8 mouse cellular contexts compared by ENCODE assay signal in the genomic region with DNA sequence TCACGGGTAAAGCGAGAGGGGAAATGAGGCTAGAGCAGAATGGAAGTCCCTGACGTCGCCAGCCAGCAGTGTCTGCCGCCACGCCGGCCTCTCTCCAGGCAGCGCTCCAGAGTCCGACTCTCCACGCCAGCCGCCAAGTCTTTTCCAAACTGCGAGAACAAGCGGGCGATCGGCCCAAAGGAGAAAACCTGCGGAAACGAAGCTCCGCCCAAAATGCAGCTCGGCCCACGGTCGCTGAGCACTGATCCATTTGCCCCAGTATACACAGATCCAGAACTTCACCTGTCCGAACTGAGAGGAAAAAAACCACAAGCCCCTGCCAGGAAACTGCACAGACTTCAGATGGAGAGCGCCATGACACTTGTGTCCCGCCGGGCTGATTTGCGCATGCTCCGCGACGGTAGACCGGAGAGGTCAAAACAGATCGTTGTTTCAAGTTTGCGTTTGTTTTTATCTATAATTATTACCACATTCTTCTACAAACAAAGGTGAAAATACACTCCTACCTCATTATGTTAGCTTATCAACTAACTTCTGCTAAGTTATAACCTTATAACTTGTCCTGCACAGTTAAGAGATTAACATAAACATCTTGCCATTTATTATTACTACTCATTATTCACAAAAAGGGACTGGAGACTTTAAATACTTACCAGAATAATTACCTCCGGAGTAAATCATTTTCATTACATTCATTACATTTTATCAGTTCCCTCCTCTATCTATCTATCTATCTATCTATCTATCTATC. TPM values are rescaled to one million over a fixed set of nuclear protein-coding genes. Genes with fewer than 3 reads are reported as not detected.
DNase-seq lines count a peak whose midpoint lies in the region; ATAC-seq and TF ChIP-seq lines count a peak whose summit lies in the region.

A gene (minus strand): TSS at position 394 of the 751 bp plus-strand sequence.

- peaks cover 0 to 15% of the 10 kb centered on the region in 2 experiments; a peak in 3 of 4 replicates for H3K36me3 ChIP-seq in MEL (ENCODE audit: control insufficient read depth in 1 of 2, insufficient read depth in 2 of 2, low read length in 2 of 2)
- H3K36me3 ChIP-seq in hindbrain, embryonic 10.5 days = peaks cover 17% of the 10 kb centered on the region
- H3K36me3 ChIP-seq in lung, postnatal 0 days (ENCODE audit: insufficient read depth, low read length) = no peaks in the 10 kb centered on the region

- ATAC-seq in lung, postnatal 0 days = peak; percentile 94

- H3K27me3 ChIP-seq in MEL (ENCODE audit: control insufficient read depth in 1 of 2, insufficient read depth in 2 of 2, low read length in 2 of 2) = no peaks in the 10 kb centered on the region
- H3K27me3 ChIP-seq in cerebellum, adult 2 months (ENCODE audit: control insufficient read depth, insufficient read depth, low read length) = no peaks in the 10 kb centered on the region
- no peaks in the 10 kb centered on the region for H3K27me3 ChIP-seq in hindbrain, embryonic 10.5 days (ENCODE audit: insufficient read depth, poor library complexity, severe bottlenecking)
- H3K27me3 ChIP-seq in lung, postnatal 0 days (replicated peaks; ENCODE audit: insufficient read depth, low read length) = no peaks in the 10 kb centered on the region

- no peak for TF ChIP-seq RAD21 in MEL (IDR thresholded peaks at IDR 0.05; ENCODE audit: low read depth, low read length)

- peaks cover 0 to 2% of the 10 kb centered on the region in 2 experiments; a peak in 2 of 4 replicates for H3K4me1 ChIP-seq in MEL (ENCODE audit: control insufficient read depth in 1 of 2, insufficient read depth in 2 of 2, low read length in 2 of 2)
- no peaks in the 10 kb centered on the region for H3K4me1 ChIP-seq in cerebellum, adult 2 months (ENCODE audit: control insufficient read depth, insufficient read depth, low read length)
- peaks cover 17% of the 10 kb centered on the region for H3K4me1 ChIP-seq in hindbrain, embryonic 10.5 days (replicated peaks)
- H3K4me1 ChIP-seq in lung, postnatal 0 days (ENCODE audit: insufficient read depth, low read depth, low read length) = no peaks in the 10 kb centered on the region

- DNase-seq in MEL (ENCODE audit: low read depth, low spot score) = peak; percentile 96
- peak; percentile 87 to 90 for DNase-seq in cerebellum, adult 2 months
- peak; percentile 85 for DNase-seq in forelimb bud, embryonic 11.5 days (ENCODE audit: low read depth, low spot score)
- peak; percentile 81 for DNase-seq in hindbrain, embryonic 10.5 days (ENCODE audit: low spot score)
- DNase-seq in layer of hippocampus, adult 9-11 months = peak; percentile 78
- DNase-seq in lung, postnatal 0 days (ENCODE audit: low spot score) = peak; percentile 91
- DNase-seq in ovary, postnatal 14 days (ENCODE audit: low spot score) = peak; percentile 70
- peak; percentile 82 for DNase-seq in thymus, postnatal 14 days

- H3K9ac ChIP-seq in MEL (ENCODE audit: control insufficient read depth, low read depth, low read length, poor library complexity, severe bottlenecking) = peak within 1 kb of the TSS; percentile 92
- H3K9ac ChIP-seq in lung, postnatal 0 days (replicated peaks; ENCODE audit: low read depth) = peak within 1 kb of the TSS; percentile 58

- WGBS in cerebellum, adult 2 months = under 1% methylated on average over 33 of the region's 33 CpGs
- WGBS in hindbrain, embryonic 10.5 days = under 1% methylated on average over 33 of the region's 33 CpGs
- WGBS in lung, postnatal 0 days = under 1% methylated on average over 33 of the region's 33 CpGs

- no peaks in the 10 kb centered on the region for H3K9me3 ChIP-seq in MEL (replicated peaks; ENCODE audit: insufficient read depth, low read length)
- H3K9me3 ChIP-seq in hindbrain, embryonic 10.5 days = no peaks in the 10 kb centered on the region
- no peaks in the 10 kb centered on the region for H3K9me3 ChIP-seq in lung, postnatal 0 days (ENCODE audit: low read length)

- no peak for TF ChIP-seq CTCF in MEL (IDR thresholded peaks at IDR 0.05 in 2 of 3, conservative IDR thresholded peaks at IDR 0.05 in 1 of 3; ENCODE audit: control insufficient read depth in 1 of 3, insufficient read depth in 1 of 3, low read depth in 2 of 3, low read length in 3 of 3, poor library complexity in 1 of 3, severe bottlenecking in 1 of 3)
- TF ChIP-seq CTCF in cerebellum, adult 2 months (IDR thresholded peaks at IDR 0.05; ENCODE audit: borderline replicate concordance, insufficient read depth, low read depth, low read length) = peak; percentile 31; the same call in 1 of the 2 replicates
- TF ChIP-seq CTCF in lung, postnatal 0 days (IDR thresholded peaks at IDR 0.05) = peak; percentile 25

- peak within 1 kb of the TSS; percentile 68 for H3K4me2 ChIP-seq in lung, postnatal 0 days (replicated peaks; ENCODE audit: low read depth, low read length)

- H3K27ac ChIP-seq in MEL (ENCODE audit: control insufficient read depth, low read depth, low read length) = peak within 1 kb of the TSS; percentile 90
- peak within 1 kb of the TSS; percentile 84; the same call in 1 of the 2 replicates for H3K27ac ChIP-seq in cerebellum, adult 2 months (ENCODE audit: insufficient read depth, low read length)
- H3K27ac ChIP-seq in hindbrain, embryonic 10.5 days = peak within 1 kb of the TSS; percentile 92
- H3K27ac ChIP-seq in lung, postnatal 0 days (ENCODE audit: low read length) = peak within 1 kb of the TSS; percentile 84

- peaks cover 23% of the 10 kb centered on the region for H3K79me2 ChIP-seq in MEL (ENCODE audit: control insufficient read depth, insufficient read depth, low read length, poor library complexity)

- peak in 1 of 2 experiments; percentile 20; a peak in 1 of 4 replicates for TF ChIP-seq EP300 in MEL (IDR thresholded peaks at IDR 0.05; ENCODE audit: low read depth in 1 of 2, low read length in 2 of 2)
- TF ChIP-seq EP300 in lung, postnatal 0 days (IDR thresholded peaks at IDR 0.05) = no peak

- TF ChIP-seq POLR2A in MEL (IDR thresholded peaks at IDR 0.05; ENCODE audit: control insufficient read depth in 1 of 2, insufficient read depth in 1 of 2, low read depth in 1 of 2, low read length in 2 of 2, poor library complexity in 1 of 2) = peak; percentile 59 to 91; a peak in 3 of 4 replicates
- TF ChIP-seq POLR2A in cerebellum, adult 2 months (IDR thresholded peaks at IDR 0.05; ENCODE audit: borderline replicate concordance, insufficient read depth, low read length) = peak; percentile 70; the same call in 1 of the 2 replicates

- peak within 1 kb of the TSS; percentile 85 to 96 for H3K4me3 ChIP-seq in MEL (ENCODE audit: control insufficient read depth in 1 of 2, insufficient read depth in 1 of 2, low read depth in 2 of 2, low read length in 2 of 2)
- peak within 1 kb of the TSS; percentile 99 for H3K4me3 ChIP-seq in cerebellum, adult 2 months (replicated peaks; ENCODE audit: insufficient read depth, low read depth, low read length)
- H3K4me3 ChIP-seq in hindbrain, embryonic 10.5 days = peak within 1 kb of the TSS; percentile 77
- H3K4me3 ChIP-seq in lung, postnatal 0 days (ENCODE audit: low read depth, low read length) = peak within 1 kb of the TSS; percentile 72

TF ChIP-seq in MEL, 35 proteins besides CTCF, POLR2A, EP300 and RAD21 (continues in another document):
- no peak for TF ChIP-seq CHD1 (IDR thresholded peaks at IDR 0.05; ENCODE audit: low read depth, low read length)
- TF ChIP-seq NELFE (IDR thresholded peaks at IDR 0.05; ENCODE audit: low read depth, low read length) = peak; percentile 88
- no peak for TF ChIP-seq SMC3 (IDR thresholded peaks at IDR 0.05; ENCODE audit: low read depth, low read length)
- no peak for TF ChIP-seq BHLHE40 (IDR thresholded peaks at IDR 0.05; ENCODE audit: borderline replicate concordance, low read depth, low read length)
- TF ChIP-seq MYC (IDR thresholded peaks at IDR 0.05; ENCODE audit: low read depth, low read length) = peak; percentile 94
- TF ChIP-seq GABPA (IDR thresholded peaks at IDR 0.05; ENCODE audit: low read depth, low read length) = no peak
- 0 out of 2 replicates have a peak, but pooled peaks have one; percentile 26 for TF ChIP-seq USF1 (IDR thresholded peaks at IDR 0.05; ENCODE audit: low read depth, low read length)
- TF ChIP-seq MAX (IDR thresholded peaks at IDR 0.05; ENCODE audit: low read length) = peak; percentile 10
- TF ChIP-seq E2F4 (IDR thresholded peaks at IDR 0.05; ENCODE audit: borderline replicate concordance, low read depth, low read length) = peak; percentile 94
- TF ChIP-seq POLR2AphosphoS5 (IDR thresholded peaks at IDR 0.05; ENCODE audit: borderline replicate concordance, low read depth, low read length) = no peak
- no peak for TF ChIP-seq MAZ (IDR thresholded peaks at IDR 0.05; ENCODE audit: low read depth, low read length)
- peak; percentile 79 for TF ChIP-seq MXI1 (IDR thresholded peaks at IDR 0.05; ENCODE audit: low read depth, low read length)
- TF ChIP-seq MAFK (IDR thresholded peaks at IDR 0.05; ENCODE audit: borderline replicate concordance, low read depth, low read length) = no peak
- TF ChIP-seq CHD2 (IDR thresholded peaks at IDR 0.05; ENCODE audit: low read length) = no peak
- TF ChIP-seq MYB (IDR thresholded peaks at IDR 0.05; ENCODE audit: low read depth, low read length) = no peak
- peak; percentile 90 for TF ChIP-seq NRF1 (IDR thresholded peaks at IDR 0.05; ENCODE audit: insufficient read depth, low read depth, low read length, poor library complexity, severe bottlenecking)
- TF ChIP-seq UBTF (IDR thresholded peaks at IDR 0.05; ENCODE audit: borderline replicate concordance, insufficient read depth, low read depth, low read length) = peak; percentile 75; the same call in 1 of the 2 replicates
- no peak for TF ChIP-seq USF2 (IDR thresholded peaks at IDR 0.05; ENCODE audit: borderline replicate concordance in 1 of 2, insufficient read depth in 1 of 2, low read depth in 1 of 2, low read length in 2 of 2)
- TF ChIP-seq JUND (IDR thresholded peaks at IDR 0.05; ENCODE audit: low read depth, low read length) = no peak
- TF ChIP-seq ZMIZ1 (IDR thresholded peaks at IDR 0.05; ENCODE audit: low read depth, low read length) = peak; percentile 38; the same call in 1 of the 2 replicates
- TF ChIP-seq ZKSCAN1 (IDR thresholded peaks at IDR 0.05; ENCODE audit: low read depth, low read length) = no peak
- peak; percentile 67 for TF ChIP-seq ZNF384 (IDR thresholded peaks at IDR 0.05; ENCODE audit: low read depth, low read length)
- peak; percentile 85 for TF ChIP-seq KAT2A (conservative IDR thresholded peaks at IDR 0.05; ENCODE audit: low read depth, low read length)
- peak; percentile 80 for TF ChIP-seq TCF12 (IDR thresholded peaks at IDR 0.05; ENCODE audit: low read depth, low read length)

RNA-seq across cellular contexts. Expression of the gene that starts here (rescaled TPM):
- total RNA-seq in MEL (2012; rRNA removed) = 11.0 and 11.3 TPM in 2 replicates
- polyA plus RNA-seq in MEL (2012; ENCODE audit: insufficient read depth in 1 of 2, insufficient read length in 2 of 2, low read depth in 1 of 2, low replicate concordance in 2 of 2, missing spikeins in 1 of 2) = 10 to 100 TPM in 1 of 2 experiments, not detected in 1; 10.6 TPM
- polyA plus RNA-seq in cerebellum, adult 2 months (2012; rRNA removed) = 10.3 and 11.1 TPM in 2 replicates
- 29.6 and 32.8 TPM in 2 replicates for polyA plus RNA-seq in hindbrain, embryonic 10.5 days (2016; fragmentation: Nextera tagmentation; extraction: Ambion mirVana)
- 14.7 and 16.2 TPM in 2 replicates for polyA plus RNA-seq in lung, postnatal 0 days (2015; fragmentation: Nextera tagmentation; extraction: Ambion mirVana)

Comparison
In these comparisons a context has a peak if more than half of its experiments do, and no peak if none do; other contexts are left out.
1. Peak in every context shown above with its lines: DNase-seq, ATAC-seq, H3K4me3 ChIP-seq and H3K27ac ChIP-seq.
2. CTCF ChIP-seq: peak in cerebellum, adult 2 months (single experiment) and lung, postnatal 0 days (single experiment); none in MEL (0 of 3).